Mouse (Mus musculus): ENCODE results near the gene Tbc1d22b. TPM values are rescaled to one million over a fixed set of nuclear protein-coding genes. Genes with fewer than 3 reads are reported as not detected.
"Not testable (repeated sequence)": the region's sequence is repeated elsewhere in the genome, so short reads cannot be mapped to it uniquely, and the experiment has no call there.

Tbc1d22b gene
- total RNA-seq, 1 experiment from 2014 or later: 30.7 TPM

- peak; percentile 34 for DNase-seq
These were observed 46.5 kb downstream of the Tbc1d22b start for GRCm38 (mm10) chr17:29595891-29596770.

DNA sequence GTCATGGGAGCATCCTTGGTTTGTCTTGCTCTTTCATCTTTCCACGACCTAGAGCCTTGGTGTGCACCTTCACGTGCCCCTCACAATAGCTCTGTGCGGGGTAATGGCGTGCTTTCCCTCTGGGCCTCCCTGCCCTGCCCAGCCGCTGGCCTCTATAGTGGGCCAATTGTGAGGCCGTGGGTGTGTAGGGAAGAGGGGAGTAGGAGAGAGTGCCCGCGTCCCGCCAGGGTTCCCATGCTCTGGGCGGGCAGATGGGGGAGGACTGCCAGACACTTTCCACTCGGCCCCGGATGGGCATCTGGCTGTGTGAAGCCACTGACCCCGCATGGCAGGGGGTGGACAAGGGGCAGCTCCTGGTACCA lies 47.2 kb downstream of the Tbc1d22b start:
- no peak for DNase-seq

DNA sequence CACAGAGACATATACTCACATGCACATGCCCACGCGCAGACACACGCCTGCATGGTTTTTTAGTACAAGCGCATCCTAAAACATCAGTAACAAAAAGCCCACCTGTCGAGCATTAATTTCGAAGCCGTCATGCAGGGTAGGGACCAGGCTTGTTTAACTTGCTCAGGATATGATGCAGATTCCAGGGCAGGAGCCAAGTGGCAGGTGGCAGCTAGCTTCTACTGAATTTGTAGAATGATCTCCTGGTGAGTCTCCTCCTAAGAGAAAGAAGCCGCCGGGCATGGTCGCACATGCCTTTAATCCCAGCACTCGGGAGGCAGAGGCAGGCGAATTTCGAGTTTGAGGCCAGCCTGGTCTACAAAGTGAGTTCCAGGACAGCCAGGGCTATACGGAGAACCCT lies 49.5 kb downstream of the Tbc1d22b start:
- DNase-seq: no peak

DNA sequence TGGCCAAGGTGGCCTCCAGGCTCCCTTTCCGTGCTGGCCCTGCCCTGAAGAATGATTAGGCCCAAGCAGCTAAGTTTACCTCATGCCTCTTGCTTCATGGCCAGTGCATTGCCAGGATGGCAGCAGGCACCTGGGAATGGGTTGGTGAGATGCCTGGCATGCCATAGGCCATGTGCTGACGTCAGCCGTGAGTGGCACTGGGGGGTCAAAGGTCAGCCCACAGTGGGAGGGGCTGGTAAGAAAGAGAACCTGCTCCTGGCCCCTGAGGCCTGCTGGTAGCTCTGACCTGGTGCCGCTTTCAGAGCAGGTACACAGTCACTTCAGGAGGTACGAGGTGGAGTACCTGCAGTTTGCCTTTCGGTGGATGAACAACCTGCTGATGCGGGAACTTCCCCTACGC lies 50.0 kb downstream of the Tbc1d22b start:
- DNase-seq: no peak

GRCm38 (mm10) chr17:29601391-29601790 lies 51.8 kb downstream of the Tbc1d22b start:
- DNase-seq: no peak

DNA sequence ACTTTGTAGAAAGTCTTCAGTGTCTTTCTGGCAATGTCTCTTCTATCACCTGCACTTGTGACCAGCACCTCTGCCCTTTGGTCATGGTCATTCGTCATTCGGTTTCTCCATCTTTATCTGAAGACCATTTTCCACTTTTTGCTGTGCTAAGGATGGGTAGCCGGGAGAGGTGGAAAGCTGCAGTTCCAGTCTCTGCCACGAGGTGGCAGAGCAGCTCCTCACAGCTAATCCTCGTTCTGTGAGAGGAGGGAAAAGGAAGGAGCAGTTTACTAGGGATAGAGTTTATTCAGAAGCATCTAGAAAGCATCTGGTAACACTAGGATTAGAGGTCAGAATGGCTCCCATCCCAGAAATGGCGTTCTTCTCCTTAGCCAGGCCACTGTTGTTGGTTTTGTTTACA lies 53.7 kb downstream of the Tbc1d22b start:
- DNase-seq: peak; percentile 82

GRCm38 (mm10) chr17:29613453-29613852 lies 63.9 kb downstream of the Tbc1d22b start:
- DNase-seq: not testable (repeated sequence)

- DNase-seq: peak; percentile 97
These were observed 64.8 kb downstream of the Tbc1d22b start, which contains the start of the genes Rnf8 and Gm28043 for GRCm38 (mm10) chr17:29614115-29615023. Gene Rnf8 (plus strand): TSS chr17:29614790. Gene Gm28043 (plus strand): TSS chr17:29614876.

- no peak for DNase-seq
These were observed 65.5 kb downstream of the Tbc1d22b start for GRCm38 (mm10) chr17:29615024-29615551.

DNA sequence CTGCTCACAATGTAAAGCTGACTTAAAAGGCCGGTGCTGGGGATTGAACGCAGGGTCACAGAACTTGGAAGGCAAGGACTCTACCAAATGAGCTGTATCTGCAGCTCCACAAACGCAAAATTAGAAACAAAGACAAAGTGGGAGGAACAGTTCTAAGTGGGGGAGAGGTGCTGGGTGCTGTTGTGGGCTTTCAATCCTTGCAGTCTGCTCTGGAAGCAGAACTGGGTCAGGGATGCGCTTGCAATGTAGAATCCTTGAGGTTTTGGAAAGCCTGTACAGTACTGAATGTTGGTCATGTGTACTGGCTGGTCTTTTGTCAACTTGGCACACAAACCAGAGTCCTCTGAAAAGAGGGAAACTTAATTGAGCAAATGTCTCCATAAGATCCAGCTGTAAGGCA lies 66.0 kb downstream of the Tbc1d22b start:
- no peak for DNase-seq

- no peak for DNase-seq
These were observed 69.6 kb downstream of the Tbc1d22b start for GRCm38 (mm10) chr17:29619231-29619630.

DNA sequence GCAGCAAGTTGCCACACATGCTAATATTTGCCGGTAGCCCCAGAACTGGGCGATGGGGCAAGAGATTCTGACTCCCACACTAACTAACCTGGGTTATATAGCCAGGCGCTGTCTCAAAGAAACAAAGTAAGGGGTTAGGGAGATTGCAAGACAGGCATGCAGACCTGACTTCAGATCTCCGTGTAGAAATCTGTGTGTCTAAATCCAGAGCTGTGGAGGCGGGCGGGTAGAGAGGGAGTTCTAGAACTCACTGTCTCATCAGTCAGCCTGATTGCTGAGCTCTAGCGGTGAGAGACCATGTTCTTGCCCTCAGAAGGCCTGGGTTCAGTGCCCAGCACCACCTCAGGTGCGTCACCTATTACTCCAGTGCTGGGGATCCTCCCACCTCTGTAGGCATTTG lies 73.9 kb downstream of the Tbc1d22b start:
- no peak for DNase-seq

DNA sequence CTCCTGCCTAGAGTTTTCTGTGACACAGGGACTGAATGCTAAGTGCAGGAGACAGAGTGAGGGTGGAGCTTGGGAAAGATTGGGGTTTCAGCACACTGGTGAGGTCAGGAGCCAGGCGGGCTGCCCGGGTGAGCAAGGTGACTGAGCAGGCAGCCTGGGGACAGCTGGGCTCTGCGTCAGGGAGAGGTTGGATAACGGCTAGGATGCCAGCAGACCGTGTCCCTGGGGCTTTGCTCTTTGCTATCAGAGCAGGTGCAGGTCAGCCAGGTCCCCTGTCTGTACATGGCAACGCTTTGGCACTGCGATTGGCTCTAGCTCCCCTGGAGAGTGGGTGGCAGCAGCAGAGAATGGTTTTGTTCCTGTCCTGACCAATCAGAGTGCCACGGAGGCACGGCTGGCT lies 77.7 kb downstream of the Tbc1d22b start:
- DNase-seq: no peak

DNA sequence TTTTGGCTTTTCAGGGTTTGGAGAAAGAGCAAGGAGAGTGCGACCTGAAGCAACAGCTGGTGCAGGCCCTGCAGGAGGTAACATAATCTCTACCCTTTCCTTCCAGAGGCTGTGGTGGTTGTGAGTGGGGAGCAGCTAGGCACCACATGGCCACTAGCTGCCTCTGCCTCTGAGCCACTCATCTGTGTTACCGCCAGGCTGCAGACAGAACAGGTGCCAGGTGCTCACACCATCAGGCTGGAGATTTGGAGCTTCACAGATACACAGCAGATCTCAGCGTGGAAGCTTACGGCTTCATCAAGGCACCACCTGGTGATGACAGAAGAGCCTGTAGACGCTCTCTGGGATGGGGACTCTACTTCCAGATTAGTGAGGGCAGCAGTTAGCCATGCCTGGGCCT lies 79.4 kb downstream of the Tbc1d22b start:
- no peak for DNase-seq

- no peak for DNase-seq
These were observed 80.0 kb downstream of the Tbc1d22b start for GRCm38 (mm10) chr17:29629620-29630019.

DNA sequence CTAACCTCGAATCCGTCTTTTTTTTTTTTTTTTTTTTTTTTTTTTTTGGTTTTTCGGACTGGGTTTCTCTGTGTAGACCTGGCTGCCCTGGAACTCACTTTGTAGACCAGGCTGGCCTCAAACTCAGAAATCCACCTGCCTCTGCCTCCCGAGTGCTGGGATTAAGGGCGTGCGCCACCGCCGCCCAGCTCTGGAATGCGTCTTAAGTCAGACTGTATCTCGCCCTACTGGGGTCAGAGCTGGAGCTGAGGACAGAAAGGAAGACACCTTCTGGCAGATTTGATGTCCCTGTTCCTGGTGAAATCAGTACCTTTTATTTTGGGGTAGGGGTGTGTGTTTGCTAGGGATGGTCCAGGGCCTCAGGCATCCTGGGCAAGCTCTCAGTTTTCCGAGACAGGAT lies 82.7 kb downstream of the Tbc1d22b start:
- DNase-seq: no peak

- no peak for DNase-seq
These were observed 85.9 kb downstream of the Tbc1d22b start for GRCm38 (mm10) chr17:29635492-29635891.

DNA sequence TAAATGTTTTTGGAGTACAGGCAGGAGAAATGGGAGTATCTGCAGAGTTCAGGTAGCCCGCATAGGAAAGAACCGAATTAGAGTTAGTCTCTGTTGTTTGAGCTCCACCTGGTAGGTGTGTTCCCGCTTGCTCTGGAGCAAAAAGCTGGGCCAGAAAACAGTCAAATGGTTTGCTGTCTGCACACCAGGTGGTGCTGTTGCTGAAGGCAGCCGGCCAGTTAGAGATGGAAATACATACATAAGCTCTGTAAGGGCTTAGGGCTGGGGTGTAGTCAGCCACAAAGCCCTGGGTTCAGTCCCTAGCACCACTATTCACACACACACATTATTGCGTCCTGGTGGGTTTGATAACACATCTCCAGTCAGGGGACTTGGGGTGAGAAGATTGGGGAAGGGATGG lies 86.5 kb downstream of the Tbc1d22b start:
- DNase-seq: peak; percentile 38

GRCm38 (mm10) chr17:29637377-29637776 lies 87.8 kb downstream of the Tbc1d22b start:
- DNase-seq: no peak

DNA sequence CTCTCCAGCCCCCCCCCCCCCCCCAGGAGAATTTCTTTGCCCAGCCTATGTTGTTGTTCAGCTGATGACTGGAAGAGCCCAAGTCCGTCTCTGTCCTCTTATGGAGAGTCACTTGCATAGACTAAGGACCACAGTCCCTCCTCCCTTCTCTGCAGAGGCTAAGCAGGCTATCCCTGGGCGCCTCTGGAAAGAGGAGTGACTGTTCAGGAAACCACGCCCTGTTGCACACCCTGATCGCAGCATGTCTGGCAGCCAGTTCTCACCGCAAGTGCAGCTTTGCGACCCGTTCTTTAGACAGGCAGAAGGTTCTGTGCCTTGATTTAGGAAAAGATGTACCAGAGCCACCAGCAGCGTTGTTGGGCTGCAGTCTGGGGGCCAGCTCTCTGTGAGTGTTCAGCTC lies 88.3 kb downstream of the Tbc1d22b start:
- no peak for DNase-seq

- peak; percentile 58 for DNase-seq
These were observed 91.4 kb downstream of the Tbc1d22b start for GRCm38 (mm10) chr17:29640971-29641370.

DNA sequence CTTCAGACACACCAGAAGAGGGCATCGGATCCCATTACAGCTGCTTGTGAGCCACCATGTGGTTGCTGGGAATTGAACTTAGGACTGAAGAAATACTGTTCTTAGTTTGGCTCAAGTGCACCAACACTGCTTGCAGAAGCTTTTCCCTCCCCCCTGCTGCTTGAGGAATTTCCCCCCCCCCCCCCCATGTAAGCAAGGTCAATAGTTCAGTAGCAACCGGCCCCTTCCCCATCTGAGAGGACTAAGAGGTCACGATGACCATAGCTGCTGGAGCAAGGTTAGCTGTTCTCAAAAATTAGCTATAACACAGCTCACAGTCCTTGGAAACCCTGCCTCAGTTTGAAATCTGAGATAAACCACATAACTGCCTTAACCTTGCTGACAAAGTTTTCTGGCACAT lies 92.6 kb downstream of the Tbc1d22b start:
- no peak for DNase-seq

All from adrenal gland, postnatal 25 days (tissue).